Mouse (Mus musculus) heart, embryonic 16.5 days (tissue): ENCODE measurements around the gene Actr2. TPM values are rescaled to one million over a fixed set of nuclear protein-coding genes. Genes with fewer than 3 reads are reported as not detected.
"Not testable (repeated sequence)": the region's sequence is repeated elsewhere in the genome, so short reads cannot be mapped to it uniquely, and the experiment has no call there.

Source experiments
- ATAC-seq: fragments of 200-750 bp; cut with Nextera tagmentation; replicated peaks from 2 replicates; pipeline ENCODE4 v1.8.0; 2017; ENCODE audit warnings: moderate number of reproducible peaks; ENCODE audit not compliant: insufficient read depth, low FRiP score; ENCODE audit errors: extremely low read depth
- H3K27ac ChIP-seq: fragments of 300-500 bp; sonication (generic); 2 replicates; pipeline ENCODE4 v1.5.1; 2014; ENCODE audit warnings: mild to moderate bottlenecking, low read length, control low read depth, moderate library complexity
- H3K27me3 ChIP-seq: fragments of 300-500 bp; sonication (generic); 2 replicates; pipeline ENCODE4 v1.6.1; 2014; ENCODE audit warnings: low read length, mixed read lengths; ENCODE audit not compliant: control insufficient read depth, insufficient read depth
- H3K36me3 ChIP-seq: fragments of 300-500 bp; sonication (generic); 2 replicates; pipeline ENCODE4 v1.6.1; 2014; ENCODE audit not compliant: control insufficient read depth, insufficient read depth
- H3K4me1 ChIP-seq: fragments of 300-500 bp; sonication (generic); 2 replicates; pipeline ENCODE4 v1.6.1; 2014; ENCODE audit warnings: low read length, mixed read lengths; ENCODE audit not compliant: control insufficient read depth, insufficient read depth
- H3K4me2 ChIP-seq: fragments of 300-500 bp; sonication (generic); 2 replicates; pipeline ENCODE4 v1.6.1; 2014; ENCODE audit warnings: low read depth, mild to moderate bottlenecking, control low read depth, low read length
- H3K4me3 ChIP-seq: fragments of 300-500 bp; sonication (generic); 2 replicates; pipeline ENCODE4 v1.5.1; 2014; ENCODE audit warnings: mild to moderate bottlenecking, control low read depth, low read length
- H3K9ac ChIP-seq: fragments of 300-500 bp; sonication (generic); 2 replicates; pipeline ENCODE4 v1.6.1; 2014; ENCODE audit warnings: low read length, control low read depth
- H3K9me3 ChIP-seq: fragments of 300-500 bp; sonication (generic); replicated peaks from 2 replicates; pipeline ENCODE4 v1.6.1; 2016; ENCODE audit warnings: low read length; ENCODE audit not compliant: control insufficient read depth
- WGBS: fragments of 180-500 bp; shearing (Covaris S2); extraction: QIAGEN DNeasy Blood & Tissue Kit; methylation state at CpG from one replicate; pipeline ENCODE4 v1.1.7; 2014; 5-methylcytosine and 5-hydroxymethylcytosine counted together
- polyA plus RNA-seq: library from polyadenylated mRNA; unstranded; fragments of >200 nt; fragmentation: Nextera tagmentation; extraction: Ambion mirVana; gene quantifications from 2 replicates; pipeline ENCODE4 v1.2.1, GENCODE M21; 2015

Gene Actr2
- polyA plus RNA-seq, 1 experiment from 2014 or later: 83.5 TPM

GRCm38 (mm10) chr11:20033541-20034160 lies 79.1 kb downstream of the Actr2 start:
- Histone ChIP-seq H3K9me3 (peaks cover 4% of the 10 kb centered on the region; the same call in 1 of the 2 replicates), H3K27me3 (no peaks in the 10 kb centered on the region; the same call in 1 of the 2 replicates), H3K4me3 (no peak overlapping the region), H3K4me1 (no peaks in the 10 kb centered on the region), H3K27ac (no peak overlapping the region), H3K36me3 (no peaks in the 10 kb centered on the region), H3K9ac (no peak overlapping the region), H3K4me2 (no peak overlapping the region)
- ATAC-seq: no peak
- 54% methylated on average over 6 of the region's 6 CpGs for WGBS

- H3K4me2 ChIP-seq: no peak overlapping the region
- no peak overlapping the region for H3K9ac ChIP-seq
- no peaks in the 10 kb centered on the region; the same call in 1 of the 2 replicates for H3K27me3 ChIP-seq
- H3K27ac ChIP-seq: no peak overlapping the region
- H3K36me3 ChIP-seq: no peaks in the 10 kb centered on the region
- no peak overlapping the region for H3K4me3 ChIP-seq
- peaks cover 4% of the 10 kb centered on the region; the same call in 1 of the 2 replicates for H3K9me3 ChIP-seq
- ATAC-seq: no peak
- no peaks in the 10 kb centered on the region for H3K4me1 ChIP-seq
- WGBS: 39% methylated on average over 8 of the region's 8 CpGs
Measured at GRCm38 (mm10) chr11:20031536-20031935, 81.2 kb downstream of the Actr2 start.

GRCm38 (mm10) chr11:20030973-20031372 lies 81.7 kb downstream of the Actr2 start:
- H3K9ac ChIP-seq, H3K4me2 ChIP-seq, H3K9me3 ChIP-seq, H3K27me3 ChIP-seq, H3K4me1 ChIP-seq, H3K36me3 ChIP-seq, H3K4me3 ChIP-seq, ATAC-seq, H3K27ac ChIP-seq: not testable (repeated sequence)
- WGBS: 89% methylated on average over 5 of the region's 5 CpGs

GRCm38 (mm10) chr11:20029014-20029413 lies 83.7 kb downstream of the Actr2 start:
- Histone ChIP-seq H3K27ac (no peak overlapping the region), H3K9me3 (peaks cover 4% of the 10 kb centered on the region; the same call in 1 of the 2 replicates), H3K4me3 (no peak overlapping the region), H3K9ac (no peak overlapping the region), H3K4me2 (no peak overlapping the region), H3K27me3 (no peaks in the 10 kb centered on the region), H3K36me3 (0 out of 2 replicates have a peak, but pooled peaks cover 6% of the 10 kb centered on the region), H3K4me1 (no peaks in the 10 kb centered on the region)
- 88% methylated on average over 4 of the region's 4 CpGs for WGBS
- ATAC-seq: no peak

- peaks cover 4% of the 10 kb centered on the region; the same call in 1 of the 2 replicates for H3K9me3 ChIP-seq
- WGBS: 84% methylated on average over 6 of the region's 6 CpGs
Measured at GRCm38 (mm10) chr11:20028396-20028795, 84.3 kb downstream of the Actr2 start.

GRCm38 (mm10) chr11:20027719-20028118 lies 85.0 kb downstream of the Actr2 start:
- 77% methylated on average over 9 of the region's 9 CpGs for WGBS

More at GRCm38 (mm10) chr11:20028396-20028795, 84.3 kb downstream of the Actr2 start:
- Histone ChIP-seq H3K4me2 (no peak overlapping the region), H3K9ac (no peak overlapping the region), H3K4me3 (no peak overlapping the region), H3K27ac (no peak overlapping the region), H3K36me3 (0 out of 2 replicates have a peak, but pooled peaks cover 6% of the 10 kb centered on the region), H3K4me1 (no peaks in the 10 kb centered on the region), H3K27me3 (no peaks in the 10 kb centered on the region)
- no peak for ATAC-seq

GRCm38 (mm10) chr11:20025899-20026298 lies 86.8 kb downstream of the Actr2 start:
- peaks cover 7% of the 10 kb centered on the region for H3K9me3 ChIP-seq
- WGBS: 72% methylated on average over 11 of the region's 11 CpGs
- H3K9ac ChIP-seq: no peak overlapping the region
- H3K27me3 ChIP-seq: no peaks in the 10 kb centered on the region
- H3K4me1 ChIP-seq: no peaks in the 10 kb centered on the region
- H3K4me2 ChIP-seq: no peak overlapping the region
- no peak overlapping the region for H3K4me3 ChIP-seq
- peaks cover 14% of the 10 kb centered on the region for H3K36me3 ChIP-seq
- no peak for ATAC-seq
- H3K27ac ChIP-seq: no peak overlapping the region

More at GRCm38 (mm10) chr11:20027719-20028118, 85.0 kb downstream of the Actr2 start:
- Histone ChIP-seq H3K27ac (no peak overlapping the region), H3K27me3 (no peaks in the 10 kb centered on the region), H3K4me1 (no peaks in the 10 kb centered on the region), H3K36me3 (0 out of 2 replicates have a peak, but pooled peaks cover 6% of the 10 kb centered on the region), H3K4me3 (no peak overlapping the region), H3K9me3 (peaks cover 4% of the 10 kb centered on the region; the same call in 1 of the 2 replicates), H3K4me2 (no peak overlapping the region), H3K9ac (no peak overlapping the region)
- ATAC-seq: no peak

- H3K9me3 ChIP-seq: peaks cover 29% of the 10 kb centered on the region
- no peak overlapping the region for H3K4me3 ChIP-seq
- WGBS: 87% methylated on average over 14 of the region's 14 CpGs
- no peak overlapping the region for H3K9ac ChIP-seq
- H3K36me3 ChIP-seq: peaks cover 43% of the 10 kb centered on the region
- H3K4me1 ChIP-seq: no peaks in the 10 kb centered on the region
- ATAC-seq: no peak
- no peak overlapping the region for H3K4me2 ChIP-seq
- H3K27me3 ChIP-seq: no peaks in the 10 kb centered on the region
- no peak overlapping the region for H3K27ac ChIP-seq
Measured at GRCm38 (mm10) chr11:20022911-20023482, 89.7 kb downstream of the Actr2 start.

- no peaks in the 10 kb centered on the region for H3K27me3 ChIP-seq
- peaks cover 29% of the 10 kb centered on the region for H3K9me3 ChIP-seq
- WGBS: 90% methylated on average over 2 of the region's 2 CpGs
- no peaks in the 10 kb centered on the region for H3K4me1 ChIP-seq
- no peak overlapping the region for H3K4me2 ChIP-seq
- H3K4me3 ChIP-seq: no peak overlapping the region
- no peak overlapping the region for H3K9ac ChIP-seq
- no peak overlapping the region for H3K27ac ChIP-seq
- ATAC-seq: no peak
- H3K36me3 ChIP-seq: peaks cover 45% of the 10 kb centered on the region
Measured at GRCm38 (mm10) chr11:20022462-20022861, 90.3 kb downstream of the Actr2 start.
